Mouse (Mus musculus) heart, postnatal 25 days (tissue): ENCODE measurements around the gene Ugt1a2. TPM values are rescaled to one million over a fixed set of nuclear protein-coding genes. Genes with fewer than 3 reads are reported as not detected.

Experiments
- DNase-seq: peaks from one replicate; pipeline ENCODE4 v3.0.0; 2022; ENCODE audit warnings: low spot score
- intact Hi-C: fragments of 180-260 bp; cut with DNase I; formaldehyde crosslinking; loops from one replicate; pipeline ENCODE4 v1.15.1; 2025
- total RNA-seq, 2 experiments: library from RNA; stranded (reverse); gene quantifications; 2 replicates each; pipeline ENCODE4 v1.2.3; 2021

The Ugt1a2 gene
- total RNA-seq, 2 experiments from 2014 or later, result not detected

- no peak for DNase-seq
Measured at GRCm38 (mm10) chr1:88232664-88233380, 32.4 kb downstream of the Ugt1a2 start.

GRCm38 (mm10) chr1:88233421-88234247, 33.2 kb downstream of the Ugt1a2 start:
- no peak for DNase-seq
- intact Hi-C loops, result no loop called here

More at GRCm38 (mm10) chr1:88232664-88233380, 32.4 kb downstream of the Ugt1a2 start:
- intact Hi-C loops, result no loop called here

DNA sequence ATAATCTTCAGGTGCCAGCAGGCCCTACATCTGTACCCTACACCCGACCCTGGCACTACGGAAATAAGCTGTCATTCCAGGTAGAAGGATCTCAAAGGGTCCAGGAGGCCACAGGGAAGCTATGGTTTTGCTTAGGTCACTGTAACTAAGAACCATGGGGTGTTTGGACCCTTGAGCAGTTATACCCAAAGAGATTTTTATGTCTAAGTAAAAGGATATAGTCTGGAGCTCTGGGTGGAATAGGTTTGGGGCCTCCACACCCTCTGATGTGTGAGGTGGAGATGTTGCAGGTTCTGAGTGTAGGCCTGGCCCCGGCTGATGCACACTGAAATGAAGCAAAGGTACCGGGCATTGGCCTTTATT, 33.8 kb downstream of the Ugt1a2 start:
- DNase-seq, result no peak
- intact Hi-C loops, result no loop called here

GRCm38 (mm10) chr1:88234646-88235045, 34.2 kb downstream of the Ugt1a2 start:
- no peak for DNase-seq
- intact Hi-C loops, result no loop called here

GRCm38 (mm10) chr1:88235046-88235893, 34.9 kb downstream of the Ugt1a2 start:
- DNase-seq, result no peak
- intact Hi-C loops, result no loop called here

DNA sequence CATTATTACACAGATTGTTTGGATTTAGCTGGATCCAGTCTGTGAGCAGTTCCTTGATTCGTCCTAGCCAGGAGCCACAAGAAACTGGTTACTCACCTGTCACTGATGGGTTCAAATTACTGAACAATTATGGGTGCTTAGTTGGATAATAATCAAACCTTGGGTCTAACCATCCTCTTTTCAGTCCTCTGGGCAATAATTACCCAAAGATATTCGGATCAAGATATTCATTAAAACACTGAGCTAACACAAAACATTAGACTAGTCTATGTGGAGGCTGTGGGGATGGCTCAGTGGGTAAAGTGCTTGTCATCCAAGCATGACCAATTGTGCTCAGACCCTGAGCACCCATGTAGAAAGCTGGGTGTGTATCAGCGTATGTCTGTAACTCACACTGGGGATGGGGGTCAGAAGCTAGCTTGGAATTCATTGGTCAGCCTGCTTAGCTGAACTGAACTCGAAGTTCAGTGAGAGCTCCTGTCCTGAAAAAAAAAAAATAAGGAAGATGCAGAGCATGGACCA, 35.6 kb downstream of the Ugt1a2 start:
- no peak for DNase-seq
- intact Hi-C loops, result no loop called here

GRCm38 (mm10) chr1:88237311-88237710, 36.9 kb downstream of the Ugt1a2 start:
- intact Hi-C loops, result no loop called here
- DNase-seq, result no peak

- intact Hi-C loops, result no loop called here
- DNase-seq, result no peak
Measured at GRCm38 (mm10) chr1:88238771-88239170, 38.4 kb downstream of the Ugt1a2 start.

- intact Hi-C loops, result no loop called here
- DNase-seq, result no peak
Measured at GRCm38 (mm10) chr1:88240072-88240471, 39.7 kb downstream of the Ugt1a2 start.

DNA sequence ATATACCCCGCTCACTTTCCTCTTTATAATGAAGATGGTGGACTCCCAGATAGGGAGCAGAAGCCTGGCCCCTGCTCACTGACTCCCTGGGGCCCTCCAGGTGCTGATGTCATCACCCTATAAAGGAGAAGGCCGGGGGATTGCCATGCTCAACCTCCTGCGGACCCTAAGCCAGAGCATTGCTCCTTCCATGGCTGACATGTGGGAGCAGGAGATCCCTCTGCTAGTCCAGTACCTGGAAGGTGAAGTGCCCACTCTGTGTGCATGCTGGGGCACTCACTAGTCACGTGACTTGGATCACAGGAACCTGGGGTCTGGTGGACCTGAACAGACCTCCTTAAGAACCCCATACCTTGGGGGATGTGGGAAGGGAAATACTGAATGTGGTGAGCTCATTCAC, 40.2 kb downstream of the Ugt1a2 start:
- no peak for DNase-seq
- intact Hi-C loops, result no loop called here

DNA sequence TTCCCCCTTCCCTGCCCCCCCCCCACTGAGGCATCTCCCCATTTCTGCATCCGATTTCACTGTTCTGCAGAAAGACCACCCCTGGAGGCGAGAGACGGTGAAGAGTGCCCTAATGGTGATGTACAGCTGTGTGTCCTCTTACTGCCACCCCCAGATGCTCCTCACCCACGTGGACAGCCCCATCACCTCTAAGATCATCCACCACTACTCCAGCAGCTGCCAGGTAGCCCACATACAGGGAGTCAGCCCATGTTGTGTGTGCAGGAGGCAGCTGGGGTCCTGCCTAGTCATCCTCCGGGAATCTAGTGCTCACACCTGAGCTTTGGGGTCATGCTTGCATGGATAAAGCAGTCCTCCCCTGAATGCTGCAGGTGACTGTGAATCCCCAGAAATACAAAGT, 43.5 kb downstream of the Ugt1a2 start:
- no peak for DNase-seq

GRCm38 (mm10) chr1:88245881-88246280, 45.5 kb downstream of the Ugt1a2 start:
- intact Hi-C loops, result no loop called here
- DNase-seq, result no peak

More for the DNA sequence above, 43.5 kb downstream of the Ugt1a2 start:
- intact Hi-C loops, result no loop called here

GRCm38 (mm10) chr1:88246386-88246785, 46.0 kb downstream of the Ugt1a2 start:
- intact Hi-C loops, result no loop called here
- DNase-seq, result no peak

- DNase-seq, result no peak
- intact Hi-C loops, result no loop called here
Measured at GRCm38 (mm10) chr1:88247660-88248059, 47.3 kb downstream of the Ugt1a2 start.

- intact Hi-C loops, result no loop called here
- no peak for DNase-seq
Measured at GRCm38 (mm10) chr1:88248658-88249057, 48.3 kb downstream of the Ugt1a2 start.

DNA sequence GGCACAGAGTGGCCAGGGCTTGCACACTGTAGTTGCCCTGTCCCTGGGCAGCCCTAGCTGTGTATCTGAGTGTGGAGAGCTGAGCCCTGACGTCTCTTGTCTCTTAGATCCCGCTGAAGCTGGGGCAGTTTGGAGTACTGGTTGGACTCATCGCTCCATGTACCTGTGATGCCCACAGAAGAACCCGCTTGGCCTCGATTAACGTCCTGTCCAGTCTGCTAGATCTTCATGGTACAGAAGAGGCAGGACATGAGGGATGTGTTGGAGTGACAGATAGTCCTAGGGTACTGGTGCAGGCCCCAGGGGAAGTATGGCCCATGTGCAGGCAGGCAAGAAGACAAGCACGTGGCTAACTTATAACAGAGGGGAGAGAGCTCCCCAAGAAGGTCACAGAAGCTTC, 49.2 kb downstream of the Ugt1a2 start:
- intact Hi-C loops, result no loop called here
- no peak for DNase-seq

DNA sequence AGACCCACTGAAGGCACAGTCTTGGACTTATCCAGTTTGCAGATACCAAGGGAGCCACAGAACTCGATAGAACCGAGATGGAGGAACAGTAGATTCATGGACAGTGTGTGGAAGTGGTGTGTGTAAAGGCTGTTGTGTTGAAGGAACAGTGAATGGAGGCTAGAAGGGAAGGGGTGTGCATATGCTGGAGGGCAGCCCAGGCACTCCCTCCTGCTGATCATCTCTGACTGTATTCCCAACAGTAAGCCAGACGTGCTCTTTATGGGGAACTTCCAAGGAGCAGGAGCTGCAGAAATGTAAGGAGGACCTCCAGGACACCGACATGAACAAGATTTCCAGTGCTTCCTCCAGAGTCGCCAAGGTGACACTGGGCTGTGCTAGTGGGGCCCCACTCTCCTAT, 49.6 kb downstream of the Ugt1a2 start:
- no peak for DNase-seq
- intact Hi-C loops, result no loop called here

DNA sequence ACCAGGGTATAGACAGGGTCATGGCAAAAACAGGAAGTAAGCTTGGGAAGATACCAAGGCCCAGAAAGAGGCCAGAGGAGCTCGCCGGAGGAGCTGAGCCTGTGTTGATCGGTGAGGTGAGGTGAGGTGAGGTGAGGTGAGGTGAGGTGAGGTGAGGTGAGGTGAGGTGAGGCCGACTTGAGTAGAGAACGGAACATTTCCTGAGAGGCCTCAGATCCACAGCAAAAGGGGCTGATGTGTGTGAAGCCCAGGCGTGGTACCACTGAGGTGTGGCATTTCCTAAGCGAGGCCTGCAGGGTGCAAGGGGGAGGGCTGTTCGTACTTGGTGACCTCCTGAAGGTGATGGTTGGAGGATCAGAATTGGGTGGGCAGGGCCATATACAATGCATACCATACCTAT, 52.7 kb downstream of the Ugt1a2 start:
- DNase-seq, result no peak
- intact Hi-C loops, result no loop called here

- no peak for DNase-seq
- intact Hi-C loops, result no loop called here
Measured at GRCm38 (mm10) chr1:88253540-88253939, 53.1 kb downstream of the Ugt1a2 start.

DNA sequence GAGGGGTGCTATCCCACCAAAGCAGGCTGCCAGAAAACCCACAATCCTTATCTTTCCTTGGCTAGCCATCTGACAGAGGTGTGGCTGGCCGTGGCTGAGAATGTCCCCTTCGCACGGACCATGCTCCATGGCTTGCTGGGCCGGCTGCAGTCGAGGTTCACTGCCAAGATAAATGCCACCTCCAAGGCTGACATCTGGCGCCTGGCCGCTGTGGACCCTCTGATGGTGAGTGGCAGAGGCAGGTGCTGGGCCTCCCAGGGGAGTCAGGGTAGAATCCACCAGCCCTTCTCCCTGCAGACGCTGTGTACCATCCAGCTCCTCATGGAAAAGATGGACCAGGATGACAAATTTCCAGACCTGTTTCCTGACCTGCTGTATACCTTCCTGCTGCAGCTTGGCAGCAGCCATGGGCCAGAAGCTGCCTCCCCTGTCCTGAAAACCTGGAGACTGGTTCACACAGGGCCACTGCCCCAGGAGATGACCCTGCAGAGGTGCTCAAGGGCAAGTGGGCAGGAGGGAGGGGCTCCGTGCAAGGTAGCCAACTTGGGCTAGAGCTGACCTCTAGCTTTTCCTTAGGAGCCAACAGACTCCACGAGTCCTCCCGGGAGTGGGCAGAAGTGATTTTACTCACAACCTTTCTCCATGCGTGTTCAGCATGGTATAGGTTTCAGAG, 54.5 kb downstream of the Ugt1a2 start:
- DNase-seq, result no peak
- intact Hi-C loops, result no loop called here
